Mouse (Mus musculus): ENCODE data around the gene Prrc2b. TPM values are rescaled to one million over a fixed set of nuclear protein-coding genes. Genes with fewer than 3 reads are reported as not detected.

Gene Prrc2b
- total RNA-seq, 2 experiments from 2014 or later = 79.0 to 89.8 TPM

DNA sequence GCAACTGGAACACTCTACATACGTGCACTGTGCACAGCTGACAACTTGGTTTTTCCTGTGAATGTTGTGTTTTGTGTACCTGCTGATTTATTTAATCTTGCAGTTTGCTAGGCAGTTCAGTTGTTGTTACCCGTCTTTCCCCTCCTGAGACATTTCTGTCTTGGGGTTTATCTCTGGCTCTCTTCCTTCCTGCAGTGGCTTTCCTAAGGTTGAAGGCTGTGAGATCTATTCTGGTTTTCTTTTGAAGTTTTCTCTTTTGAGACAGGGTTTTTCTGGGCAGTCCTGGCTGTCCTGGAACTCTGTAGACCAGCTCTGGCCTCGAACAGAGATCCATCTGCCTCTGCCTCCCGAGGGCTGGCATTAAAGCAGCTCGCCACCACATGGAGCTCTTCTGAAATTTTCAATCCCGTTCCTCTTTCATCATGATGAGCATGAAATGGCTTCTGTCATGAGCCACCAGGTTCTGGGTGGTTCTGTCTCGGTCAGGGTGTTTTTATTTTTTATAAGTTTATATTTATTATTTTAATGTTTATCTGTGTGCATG lies 4.2 kb downstream of the Prrc2b start:
- intact Hi-C loops (cut with DNase I) = loop anchor here (5.0 kb wide), 1 partner anchor 82 kb away; the partner anchor contains the start of gene Pomt1
- no peak for DNase-seq (ENCODE audit: low spot score)

- intact Hi-C loops (cut with DNase I) = no loop called here
- no peak for DNase-seq (ENCODE audit: low spot score)
These were observed 4.7 kb downstream of the Prrc2b start for GRCm38 (mm10) chr2:32155614-32156013.

DNA sequence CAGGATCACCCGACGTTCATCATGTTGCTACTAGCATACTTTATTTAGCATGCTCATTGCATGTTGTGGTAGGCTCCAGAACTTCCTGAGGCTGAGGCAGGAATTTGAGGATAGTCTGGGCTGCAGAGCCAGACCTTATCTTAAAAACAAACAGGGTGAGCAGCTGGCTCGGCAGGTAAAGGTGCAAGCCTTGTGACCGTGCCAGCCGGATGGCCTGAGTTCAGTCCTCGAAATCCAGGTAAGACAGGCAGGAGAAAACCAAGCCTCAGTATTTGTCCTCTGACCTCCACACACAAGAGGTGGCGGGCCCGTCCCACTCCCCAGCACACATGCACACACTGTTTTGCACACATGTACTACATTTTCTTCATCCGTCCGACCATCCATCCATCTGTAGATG lies 5.8 kb downstream of the Prrc2b start:
- no peak for DNase-seq (ENCODE audit: low spot score)
- intact Hi-C loops (cut with DNase I) = no loop called here

DNA sequence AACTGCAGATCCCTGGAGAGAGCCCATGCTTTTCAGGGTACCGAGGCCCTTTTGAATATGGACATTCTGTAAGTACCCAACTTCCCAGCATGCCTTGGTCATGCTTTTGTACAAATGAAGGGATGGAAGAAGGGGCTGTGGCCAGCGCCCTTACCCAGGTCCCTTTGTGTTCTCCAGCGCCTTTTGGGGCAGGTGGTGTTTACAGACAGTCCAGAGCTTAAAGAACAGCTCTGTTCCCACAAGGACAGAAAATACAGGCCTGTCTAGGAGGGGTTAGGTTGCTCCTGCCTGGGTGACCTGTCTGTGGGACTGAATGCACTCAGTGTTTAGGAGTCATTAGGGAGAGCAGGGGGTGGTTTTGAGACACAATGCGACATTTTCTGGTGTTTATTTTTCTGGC lies 6.4 kb downstream of the Prrc2b start:
- DNase-seq (ENCODE audit: low spot score) = no peak
- intact Hi-C loops (cut with DNase I) = no loop called here

DNA sequence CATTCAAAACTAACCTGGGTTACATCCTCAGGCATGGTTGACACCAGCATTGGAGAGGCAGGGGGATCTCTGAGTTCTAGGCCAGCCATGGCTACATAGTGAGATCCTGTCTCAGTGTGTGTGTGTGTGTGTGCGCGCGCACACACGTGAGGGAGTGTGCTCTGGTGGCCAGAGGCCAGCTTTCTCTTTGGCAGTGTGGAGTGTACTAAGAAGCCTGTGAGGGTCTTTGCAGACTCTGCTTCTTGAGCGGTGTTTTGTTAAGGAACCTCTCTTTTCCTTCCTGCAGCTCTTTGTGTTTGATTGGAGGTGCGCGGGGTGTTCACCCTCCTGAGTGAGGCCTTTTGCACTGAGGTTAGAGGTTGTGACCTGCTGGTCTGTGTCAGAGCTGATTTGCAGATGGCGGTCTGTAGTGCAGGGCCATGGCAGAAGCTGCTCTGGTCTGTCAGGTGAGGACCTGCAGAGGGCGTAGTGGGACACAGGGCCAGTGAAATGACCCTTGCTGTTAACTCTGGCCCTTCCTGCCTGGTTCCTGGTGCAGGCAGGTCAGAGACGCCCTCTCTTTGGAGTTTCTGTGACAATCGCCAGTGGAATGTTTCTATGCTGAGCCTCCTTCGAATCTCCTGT lies 7.8 kb downstream of the Prrc2b start:
- DNase-seq (ENCODE audit: low spot score) = no peak
- intact Hi-C loops (cut with DNase I) = no loop called here

DNA sequence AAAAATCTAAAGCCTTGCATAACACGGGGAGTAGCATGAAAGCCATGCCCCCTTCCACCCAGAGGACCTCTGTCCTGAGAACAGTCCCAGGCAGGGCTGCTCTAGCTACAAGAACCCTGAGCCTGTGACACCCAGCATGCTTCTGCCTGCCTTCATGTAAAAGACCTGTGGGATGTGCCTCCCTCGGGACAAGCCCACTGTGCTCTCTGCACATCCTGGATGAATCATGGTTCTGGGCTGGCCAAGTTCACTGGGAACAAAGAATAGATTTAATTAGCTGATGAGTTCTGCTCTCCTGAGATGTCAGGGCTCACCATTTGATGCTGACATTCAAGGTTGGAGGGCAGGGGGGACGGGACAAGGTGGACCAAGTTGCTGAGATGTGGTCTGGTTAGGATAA lies 9.6 kb downstream of the Prrc2b start:
- DNase-seq (ENCODE audit: low spot score) = no peak
- intact Hi-C loops (cut with DNase I) = no loop called here

GRCm38 (mm10) chr2:32160967-32161366 lies 10.1 kb downstream of the Prrc2b start:
- intact Hi-C loops (cut with DNase I) = no loop called here
- no peak for DNase-seq (ENCODE audit: low spot score)

DNA sequence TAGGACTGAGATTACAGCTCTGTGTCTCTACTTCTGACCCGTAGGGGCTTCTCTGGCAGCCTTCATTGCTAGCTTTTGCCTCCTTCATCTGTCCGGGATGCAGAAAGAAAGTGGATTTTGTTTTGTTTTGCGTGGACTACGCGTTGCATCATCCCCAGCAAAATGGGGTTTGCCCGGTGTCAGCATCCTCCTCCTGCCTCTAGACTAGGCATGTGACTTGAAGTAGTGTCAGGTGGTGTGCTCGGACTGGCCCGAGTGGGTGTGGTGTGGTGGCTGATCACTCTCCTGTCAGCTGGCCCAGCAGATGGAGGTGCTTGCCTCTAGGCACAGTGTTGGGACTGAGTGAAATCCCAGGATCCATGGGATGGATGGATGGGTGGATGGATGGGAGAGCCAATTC lies 11.2 kb downstream of the Prrc2b start:
- no peak for DNase-seq (ENCODE audit: low spot score)
- intact Hi-C loops (cut with DNase I) = no loop called here

- intact Hi-C loops (cut with DNase I) = no loop called here
- no peak for DNase-seq (ENCODE audit: low spot score)
These were observed 11.8 kb downstream of the Prrc2b start for GRCm38 (mm10) chr2:32162646-32163045.

DNA sequence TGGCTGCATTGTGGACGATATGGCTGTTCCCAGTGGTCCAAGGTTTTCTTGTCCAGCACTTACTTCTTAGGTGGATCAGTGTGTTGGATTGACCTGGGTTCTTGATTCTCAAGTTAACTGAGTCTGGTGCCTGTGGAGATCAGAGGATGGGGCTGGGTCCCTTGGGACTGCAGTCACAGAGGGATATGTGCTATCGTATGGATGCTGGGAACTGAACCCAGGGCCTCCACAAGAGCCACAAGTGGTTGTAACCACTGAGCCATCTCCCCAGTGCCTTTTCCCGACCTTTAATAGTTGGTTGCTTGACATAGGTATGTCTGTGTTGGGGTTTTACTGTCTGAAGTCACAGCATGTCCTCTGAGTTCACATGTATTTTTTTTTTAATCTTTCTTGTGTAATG lies 12.2 kb downstream of the Prrc2b start:
- DNase-seq (ENCODE audit: low spot score) = no peak
- intact Hi-C loops (cut with DNase I) = no loop called here

- DNase-seq (ENCODE audit: low spot score) = no peak
- intact Hi-C loops (cut with DNase I) = no loop called here
These were observed 13.6 kb downstream of the Prrc2b start for GRCm38 (mm10) chr2:32164503-32164902.

- DNase-seq (ENCODE audit: low spot score) = no peak
- intact Hi-C loops (cut with DNase I) = no loop called here
These were observed 14.3 kb downstream of the Prrc2b start for GRCm38 (mm10) chr2:32165040-32165800.

GRCm38 (mm10) chr2:32166581-32166980 lies 15.7 kb downstream of the Prrc2b start:
- intact Hi-C loops (cut with DNase I) = no loop called here
- no peak for DNase-seq (ENCODE audit: low spot score)

- intact Hi-C loops (cut with DNase I) = no loop called here
- no peak for DNase-seq (ENCODE audit: low spot score)
These were observed 16.3 kb downstream of the Prrc2b start for GRCm38 (mm10) chr2:32167034-32167770.

- peak; percentile 67 for DNase-seq (ENCODE audit: low spot score)
- intact Hi-C loops (cut with DNase I) = no loop called here
These were observed 16.9 kb downstream of the Prrc2b start for GRCm38 (mm10) chr2:32167819-32168218.

DNA sequence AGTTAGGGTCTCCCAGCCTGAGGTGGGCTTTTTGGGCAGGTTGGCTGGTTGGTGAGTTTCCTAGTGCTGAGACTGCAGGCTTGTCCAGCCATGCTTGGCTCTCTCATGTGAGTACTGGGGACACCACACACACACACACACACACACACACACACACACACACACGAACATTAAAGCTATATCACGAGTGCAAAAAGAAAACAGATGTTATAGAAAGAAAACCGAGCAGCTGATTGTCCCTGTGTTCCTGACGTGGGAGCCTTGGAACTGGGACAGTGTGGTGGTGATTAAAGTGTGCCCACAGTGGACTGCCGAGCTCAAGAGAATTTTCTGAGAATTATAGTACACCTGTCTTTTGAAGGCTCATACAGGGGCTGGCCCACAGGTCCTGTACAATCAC lies 18.4 kb downstream of the Prrc2b start:
- no peak for DNase-seq (ENCODE audit: low spot score)
- intact Hi-C loops (cut with DNase I) = no loop called here

- DNase-seq (ENCODE audit: low spot score) = no peak
- intact Hi-C loops (cut with DNase I) = no loop called here
These were observed 19.1 kb downstream of the Prrc2b start for GRCm38 (mm10) chr2:32170010-32170409.

GRCm38 (mm10) chr2:32171658-32172433 lies 21.0 kb downstream of the Prrc2b start:
- DNase-seq (ENCODE audit: low spot score) = no peak
- intact Hi-C loops (cut with DNase I) = no loop called here

DNA sequence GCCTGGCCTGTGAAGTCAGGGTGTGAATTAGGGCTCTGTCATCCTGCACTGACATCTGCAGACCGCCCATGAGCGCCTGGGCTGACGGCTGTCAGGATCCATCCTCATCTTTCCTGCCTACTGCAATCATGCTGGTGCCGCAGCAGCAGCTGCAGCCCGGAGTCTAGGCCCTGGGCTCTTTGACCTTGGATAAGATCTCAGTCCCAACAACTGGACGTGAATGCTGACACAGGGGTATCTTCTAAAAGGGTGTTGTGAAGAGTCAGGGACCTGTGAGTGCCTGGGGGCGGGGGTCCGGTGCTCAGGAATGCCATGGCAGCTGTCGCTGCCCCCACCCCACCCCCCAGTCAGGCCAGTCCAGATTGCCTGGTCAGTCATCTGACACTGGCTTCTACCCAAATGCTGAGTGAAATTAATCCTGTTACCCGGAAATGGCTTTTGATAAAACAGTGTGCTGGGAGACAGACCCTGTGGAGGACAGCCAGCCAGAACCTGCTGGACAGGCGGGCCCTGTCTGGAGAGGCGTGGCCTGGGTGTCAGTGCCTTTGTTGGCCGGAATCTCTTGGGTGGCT lies 23.4 kb downstream of the Prrc2b start:
- intact Hi-C loops (cut with DNase I) = no loop called here
- peak; percentile 75 for DNase-seq (ENCODE audit: low spot score)

- no peak for DNase-seq (ENCODE audit: low spot score)
- intact Hi-C loops (cut with DNase I) = no loop called here
These were observed 24.2 kb downstream of the Prrc2b start for GRCm38 (mm10) chr2:32175051-32175466.
